Mouse (Mus musculus) stomach, embryonic 14.5 days (tissue): ENCODE data around the gene Olfr642. TPM values are rescaled to one million over a fixed set of nuclear protein-coding genes. Genes with fewer than 3 reads are reported as not detected.

Source experiments
- ATAC-seq: fragments of 200-750 bp; cut with Nextera tagmentation; 2 replicates; pipeline ENCODE4 v1.8.0; 2017; ENCODE audit warnings: low read depth, moderate TSS enrichment; ENCODE audit not compliant: insufficient number of reproducible peaks, insufficient read depth, low FRiP score
- H3K27ac ChIP-seq: fragments of 300-500 bp; sonication (generic); 2 replicates; pipeline ENCODE4 v1.5.1; 2014; ENCODE audit warnings: mild to moderate bottlenecking, low read length, moderate library complexity, mixed read lengths
- H3K27me3 ChIP-seq: fragments of 300-500 bp; sonication (generic); 2 replicates; pipeline ENCODE4 v1.6.1; 2014; ENCODE audit warnings: low read length, control low read depth, mixed read lengths; ENCODE audit not compliant: control insufficient read depth, insufficient read depth
- H3K36me3 ChIP-seq: fragments of 300-500 bp; sonication (generic); 2 replicates; pipeline ENCODE4 v1.6.1; 2014; ENCODE audit warnings: mild to moderate bottlenecking, control low read depth, low read length, moderate library complexity, mixed read lengths; ENCODE audit not compliant: control insufficient read depth, insufficient read depth
- H3K4me1 ChIP-seq: fragments of 300-500 bp; sonication (generic); 2 replicates; pipeline ENCODE4 v1.6.1; 2014; ENCODE audit warnings: low read length, control low read depth, mixed read lengths; ENCODE audit not compliant: control insufficient read depth, insufficient read depth
- H3K4me2 ChIP-seq: fragments of 300-500 bp; sonication (generic); replicated peaks from 2 replicates; pipeline ENCODE4 v1.6.1; 2014; ENCODE audit warnings: low read depth, low read length, control low read depth
- H3K4me3 ChIP-seq: fragments of 300-500 bp; sonication (generic); 2 replicates; pipeline ENCODE4 v1.5.1; 2014; ENCODE audit warnings: low read depth, low read length, control low read depth
- H3K9ac ChIP-seq: fragments of 300-500 bp; sonication (generic); replicated peaks from 2 replicates; pipeline ENCODE4 v1.6.1; 2014; ENCODE audit warnings: low read depth, mild to moderate bottlenecking, control low read depth, low read length, moderate library complexity, mixed read lengths
- H3K9me3 ChIP-seq: fragments of 300-500 bp; sonication (generic); 2 replicates; pipeline ENCODE4 v1.6.1; 2016; ENCODE audit warnings: low read depth, low read length, control low read depth; ENCODE audit not compliant: control insufficient read depth
- WGBS: fragments of 180-500 bp; shearing (Covaris S2); extraction: QIAGEN DNeasy Blood & Tissue Kit; methylation state at CpG from one replicate; pipeline ENCODE4 v1.1.7; 2014; 5-methylcytosine and 5-hydroxymethylcytosine counted together
- polyA plus RNA-seq: library from polyadenylated mRNA; unstranded; fragments of >200 nt; fragmentation: Nextera tagmentation; extraction: Ambion mirVana; gene quantifications from 2 replicates; pipeline ENCODE4 v1.2.1, GENCODE M21; 2014

The Olfr642 gene
- polyA plus RNA-seq, 1 experiment from 2014 or later, result not detected

- no peak overlapping the region for H3K4me2 ChIP-seq
- 94% methylated on average over 6 of the region's 6 CpGs for WGBS
- H3K4me1 ChIP-seq, result no peaks in the 10 kb centered on the region
- ATAC-seq, result no peak
- no peak overlapping the region for H3K27ac ChIP-seq
- no peak overlapping the region for H3K4me3 ChIP-seq
- no peaks in the 10 kb centered on the region for H3K36me3 ChIP-seq
- no peaks in the 10 kb centered on the region for H3K27me3 ChIP-seq
- H3K9ac ChIP-seq, result no peak overlapping the region
- no peaks in the 10 kb centered on the region for H3K9me3 ChIP-seq
Observed at GRCm38 (mm10) chr7:104021651-104022050, 30.8 kb downstream of the Olfr642 start.

- ATAC-seq, result no peak
- Histone ChIP-seq H3K27ac (no peak overlapping the region), H3K4me2 (no peak overlapping the region), H3K9ac (no peak overlapping the region), H3K9me3 (no peaks in the 10 kb centered on the region), H3K27me3 (no peaks in the 10 kb centered on the region), H3K4me1 (no peaks in the 10 kb centered on the region), H3K4me3 (no peak overlapping the region), H3K36me3 (no peaks in the 10 kb centered on the region)
- 81% methylated on average over 1 of the region's 1 CpGs for WGBS
Observed at GRCm38 (mm10) chr7:104018953-104019352, 33.5 kb downstream of the Olfr642 start.

- Histone ChIP-seq H3K27ac (no peak within 1 kb of the TSS), H3K27me3 (no peaks in the 10 kb centered on the region), H3K9me3 (no peaks in the 10 kb centered on the region), H3K4me1 (no peaks in the 10 kb centered on the region), H3K9ac (no peak within 1 kb of the TSS), H3K36me3 (no peaks in the 10 kb centered on the region), H3K4me2 (no peak within 1 kb of the TSS), H3K4me3 (no peak within 1 kb of the TSS)
- ATAC-seq, result no peak
Observed at GRCm38 (mm10) chr7:104017203-104017602, 35.3 kb downstream of the Olfr642 start, which contains the start of gene Olfr639. Gene Olfr639 (minus strand): TSS chr7:104017303.

GRCm38 (mm10) chr7:103999124-103999523 is 53.3 kb downstream of the Olfr642 start:
- H3K4me2 ChIP-seq, result no peak overlapping the region
- no peak for ATAC-seq
- no peaks in the 10 kb centered on the region for H3K36me3 ChIP-seq
- no peak overlapping the region for H3K4me3 ChIP-seq
- no peak overlapping the region for H3K9ac ChIP-seq
- H3K27ac ChIP-seq, result no peak overlapping the region
- H3K9me3 ChIP-seq, result no peaks in the 10 kb centered on the region
- no peaks in the 10 kb centered on the region for H3K4me1 ChIP-seq
- no peaks in the 10 kb centered on the region for H3K27me3 ChIP-seq

DNA sequence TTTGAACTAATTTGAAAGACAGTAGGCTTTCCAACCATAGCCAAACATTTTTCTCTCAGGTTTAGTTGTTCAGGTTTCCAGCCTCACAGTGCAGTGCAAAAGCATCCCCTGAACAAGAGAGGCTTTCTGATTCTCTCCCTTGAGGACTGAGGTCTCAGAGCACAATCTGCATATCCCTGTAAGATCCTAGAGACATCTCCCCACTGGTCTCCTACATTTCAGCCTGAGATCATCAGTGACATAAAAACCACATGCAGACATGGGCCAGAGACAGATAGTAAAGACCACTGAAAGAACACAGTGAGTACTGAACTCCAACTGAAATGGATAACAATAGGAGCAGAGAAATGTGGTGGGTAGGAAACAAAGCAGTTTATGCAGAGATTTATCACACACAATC is 54.0 kb downstream of the Olfr642 start, which contains the start of gene Olfr638:
Gene Olfr638 (plus strand): TSS at position 301 of the 400 bp plus-strand sequence.
- no peaks in the 10 kb centered on the region for H3K4me1 ChIP-seq
- no peak within 1 kb of the TSS for H3K4me3 ChIP-seq
- ATAC-seq, result no peak
- H3K4me2 ChIP-seq, result no peak within 1 kb of the TSS
- no peaks in the 10 kb centered on the region for H3K9me3 ChIP-seq
- no peak within 1 kb of the TSS for H3K27ac ChIP-seq
- H3K36me3 ChIP-seq, result no peaks in the 10 kb centered on the region
- H3K9ac ChIP-seq, result no peak within 1 kb of the TSS
- no peaks in the 10 kb centered on the region for H3K27me3 ChIP-seq

Other genes with a start within 250 kb of the Olfr642 start
- gene Hbb-bt, start 238.7 kb downstream of the Olfr642 start, polyA plus RNA-seq, result 1,564 and 1,619 TPM in 2 replicates
- gene Hbb-bs, start 224.6 kb downstream of the Olfr642 start, polyA plus RNA-seq, result 3,670 and 3,888 TPM in 2 replicates
- gene Hbb-bh2, start 212.1 kb downstream of the Olfr642 start, polyA plus RNA-seq, result not detected in 2 replicates
- 2.9 and 6.2 TPM in 2 replicates for gene Hbb-bh1, start 209.5 kb downstream of the Olfr642 start, polyA plus RNA-seq
- 616 and 882 TPM in 2 replicates for gene Hbb-y, start 199.4 kb downstream of the Olfr642 start, polyA plus RNA-seq
- not detected in 2 replicates for gene Olfr66, start 166.4 kb downstream of the Olfr642 start, polyA plus RNA-seq
- not detected in 2 replicates for gene Olfr64, start 158.2 kb downstream of the Olfr642 start, polyA plus RNA-seq
- gene Olfr65, start 149.2 kb downstream of the Olfr642 start, polyA plus RNA-seq, result not detected in 2 replicates
- not detected in 2 replicates for gene Olfr631, start 123.8 kb downstream of the Olfr642 start, polyA plus RNA-seq
- gene Olfr632, start 118.3 kb downstream of the Olfr642 start, polyA plus RNA-seq, result not detected in 2 replicates
- not detected in 2 replicates for gene Olfr633, start 108.2 kb downstream of the Olfr642 start, polyA plus RNA-seq
- gene Olfr635, start 81.5 kb downstream of the Olfr642 start, polyA plus RNA-seq, result not detected in 2 replicates
- gene Olfr638, start 53.9 kb downstream of the Olfr642 start, polyA plus RNA-seq, result not detected in 2 replicates
- gene Olfr639, start 35.4 kb downstream of the Olfr642 start, polyA plus RNA-seq, result 0.03 TPM in 1 of 2 replicates, not detected in the other
- gene Olfr640, start 27.1 kb downstream of the Olfr642 start, polyA plus RNA-seq, result not detected in 2 replicates
- not detected in 2 replicates for gene Olfr641, start 17.2 kb downstream of the Olfr642 start, polyA plus RNA-seq
- gene 4930516K23Rik, start 8.8 kb upstream of the Olfr642 start, polyA plus RNA-seq, result not detected in 2 replicates
- not detected in 2 replicates for gene Olfr644, start 19.2 kb upstream of the Olfr642 start, polyA plus RNA-seq
- not detected in 2 replicates for gene Olfr645, start 32.8 kb upstream of the Olfr642 start, polyA plus RNA-seq
- not detected in 2 replicates for gene Olfr646, start 52.2 kb upstream of the Olfr642 start, polyA plus RNA-seq
- gene Ubqln5, start 77.2 kb upstream of the Olfr642 start, polyA plus RNA-seq, result not detected in 2 replicates
- not detected in 2 replicates for gene Olfr643, start 84.7 kb upstream of the Olfr642 start, polyA plus RNA-seq
- not detected in 2 replicates for gene Ubqln3, start 90.6 kb upstream of the Olfr642 start, polyA plus RNA-seq
- gene Ubqlnl, start 97.9 kb upstream of the Olfr642 start, polyA plus RNA-seq, result not detected in 2 replicates
- not detected in 2 replicates for gene Olfm5, start 112.2 kb upstream of the Olfr642 start, polyA plus RNA-seq
- gene Olfr648, start 130.7 kb upstream of the Olfr642 start, polyA plus RNA-seq, result 0.25 and 0.34 TPM in 2 replicates
- gene Olfr649, start 143.3 kb upstream of the Olfr642 start, polyA plus RNA-seq, result not detected in 2 replicates
- 1.3 and 1.4 TPM in 2 replicates for gene Trim6, start 166.1 kb upstream of the Olfr642 start, polyA plus RNA-seq
- 1.8 and 1.9 TPM in 2 replicates for gene Trim34a, start 191.8 kb upstream of the Olfr642 start, polyA plus RNA-seq
- 0.31 and 0.36 TPM in 2 replicates for gene Trim5, start 235.4 kb upstream of the Olfr642 start, polyA plus RNA-seq